Mouse (Mus musculus): Measurements from ENCODE around the gene Slc15a3. TPM values are rescaled to one million over a fixed set of nuclear protein-coding genes. Genes with fewer than 3 reads are reported as not detected.

Gene Slc15a3
- polyA plus RNA-seq, 1 experiment from 2014 or later = 4.4 TPM

GRCm38 (mm10) chr19:10809428-10810175, 29.9 kb upstream of the Slc15a3 start:
- no peak overlapping the region for H3K9ac ChIP-seq (replicated peaks)
- H3K4me2 ChIP-seq (ENCODE audit: low read depth, low read length) = no peak overlapping the region
- no peaks in the 10 kb centered on the region for H3K36me3 ChIP-seq (replicated peaks; ENCODE audit: insufficient read depth, low read length)
- H3K27ac ChIP-seq (ENCODE audit: low read depth) = no peak overlapping the region
- ATAC-seq = no peak
- no peaks in the 10 kb centered on the region for H3K9me3 ChIP-seq (ENCODE audit: low read length)
- TF ChIP-seq CTCF (IDR thresholded peaks at IDR 0.05; ENCODE audit: low read depth) = no peak
- no peak for TF ChIP-seq EP300 (IDR thresholded peaks at IDR 0.05; ENCODE audit: low read depth)
- no peak overlapping the region for H3K4me3 ChIP-seq (ENCODE audit: low read depth, low read length)
- DNase-seq = no peak
- WGBS (ENCODE audit: insufficient replicate concordance) = 73% methylated on average over 11 of the region's 11 CpGs
- no peaks in the 10 kb centered on the region for H3K27me3 ChIP-seq (ENCODE audit: insufficient read depth, low read length)
- H3K4me1 ChIP-seq (ENCODE audit: insufficient read depth) = no peaks in the 10 kb centered on the region

DNA sequence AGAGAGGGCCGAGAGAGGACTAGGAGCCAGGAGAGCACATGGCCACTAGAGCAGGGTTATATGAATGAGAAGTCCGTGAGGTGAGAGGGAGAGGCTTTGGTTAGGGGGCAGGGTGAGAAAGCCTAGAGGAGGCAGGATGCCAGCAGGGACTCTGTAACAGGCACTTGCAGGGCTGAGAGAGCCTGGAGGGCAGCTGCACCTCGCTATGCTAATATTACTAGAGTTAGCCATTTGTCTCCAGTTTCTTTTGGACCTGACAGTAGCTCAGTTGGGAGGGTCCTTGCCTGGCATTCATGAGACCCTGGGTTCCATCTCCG, 29.4 kb upstream of the Slc15a3 start:
- TF ChIP-seq CTCF (IDR thresholded peaks at IDR 0.05; ENCODE audit: low read depth) (no peak), EP300 (IDR thresholded peaks at IDR 0.05; ENCODE audit: low read depth) (no peak)
- H3K4me1 ChIP-seq (ENCODE audit: insufficient read depth) = no peaks in the 10 kb centered on the region
- H3K27ac ChIP-seq (ENCODE audit: low read depth) = no peak overlapping the region
- no peak overlapping the region for H3K4me2 ChIP-seq (ENCODE audit: low read depth, low read length)
- no peaks in the 10 kb centered on the region for H3K36me3 ChIP-seq (replicated peaks; ENCODE audit: insufficient read depth, low read length)
- ATAC-seq (no peak), DNase-seq (no peak)
- no peaks in the 10 kb centered on the region for H3K27me3 ChIP-seq (ENCODE audit: insufficient read depth, low read length)
- H3K4me3 ChIP-seq (ENCODE audit: low read depth, low read length) = no peak overlapping the region
- WGBS (ENCODE audit: insufficient replicate concordance) = 61% methylated on average over 4 of the region's 4 CpGs
- no peak overlapping the region for H3K9ac ChIP-seq (replicated peaks)
- H3K9me3 ChIP-seq (ENCODE audit: low read length) = no peaks in the 10 kb centered on the region

DNA sequence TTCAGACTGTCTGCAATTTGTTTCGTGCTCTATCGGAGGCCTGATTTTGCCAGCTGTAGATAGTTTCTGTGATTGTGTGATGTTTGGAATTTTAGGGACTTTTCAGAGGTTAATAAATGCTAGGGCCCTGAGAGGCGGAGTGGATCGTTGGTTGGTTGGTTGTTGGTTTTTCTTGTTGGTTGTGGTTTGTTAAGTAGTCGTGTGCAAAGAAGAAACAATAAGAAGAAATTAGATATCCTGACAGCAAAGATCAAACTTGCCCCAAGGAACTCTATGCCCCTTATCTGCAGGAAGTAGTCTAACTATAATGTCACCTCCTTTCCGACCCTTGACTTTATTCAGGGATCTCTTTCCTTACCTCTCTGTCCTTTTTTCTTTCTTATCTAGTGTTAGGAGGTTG, 28.1 kb upstream of the Slc15a3 start:
- Histone ChIP-seq H3K4me3 (ENCODE audit: low read depth, low read length) (no peak overlapping the region), H3K27me3 (ENCODE audit: insufficient read depth, low read length) (no peaks in the 10 kb centered on the region), H3K36me3 (replicated peaks; ENCODE audit: insufficient read depth, low read length) (no peaks in the 10 kb centered on the region), H3K9me3 (ENCODE audit: low read length) (no peaks in the 10 kb centered on the region), H3K9ac (replicated peaks) (no peak overlapping the region), H3K4me2 (ENCODE audit: low read depth, low read length) (no peak overlapping the region), H3K4me1 (ENCODE audit: insufficient read depth) (no peaks in the 10 kb centered on the region), H3K27ac (ENCODE audit: low read depth) (no peak overlapping the region)
- ATAC-seq (no peak), DNase-seq (no peak)
- 52% methylated on average over 6 of the region's 6 CpGs for WGBS (ENCODE audit: insufficient replicate concordance)
- TF ChIP-seq CTCF (IDR thresholded peaks at IDR 0.05; ENCODE audit: low read depth) = no peak
- no peak for TF ChIP-seq EP300 (IDR thresholded peaks at IDR 0.05; ENCODE audit: low read depth)

DNA sequence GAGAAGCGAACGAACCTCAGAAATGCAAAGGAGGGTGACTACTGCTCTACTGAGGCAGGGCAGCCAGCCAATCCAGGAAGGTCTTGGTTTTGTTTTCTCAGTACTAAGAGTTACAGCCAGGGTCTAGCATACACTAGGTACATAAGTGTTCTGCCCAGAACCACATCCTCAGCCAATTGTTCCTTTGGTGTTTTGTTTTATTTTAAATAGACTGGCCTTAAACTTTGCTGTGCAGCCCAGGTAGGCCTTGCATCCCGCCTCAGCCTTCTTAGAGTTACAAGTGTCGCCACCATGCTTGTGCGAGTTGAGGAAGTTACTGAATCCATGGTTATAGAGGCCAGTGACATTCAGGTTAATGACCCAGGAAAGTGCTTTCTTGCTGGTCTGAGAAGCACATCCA, 26.5 kb upstream of the Slc15a3 start:
- Histone ChIP-seq H3K27me3 (ENCODE audit: insufficient read depth, low read length) (no peaks in the 10 kb centered on the region), H3K9ac (replicated peaks) (no peak overlapping the region), H3K4me1 (ENCODE audit: insufficient read depth) (no peaks in the 10 kb centered on the region), H3K36me3 (replicated peaks; ENCODE audit: insufficient read depth, low read length) (no peaks in the 10 kb centered on the region), H3K27ac (ENCODE audit: low read depth) (no peak overlapping the region), H3K9me3 (ENCODE audit: low read length) (no peaks in the 10 kb centered on the region), H3K4me2 (ENCODE audit: low read depth, low read length) (no peak overlapping the region), H3K4me3 (ENCODE audit: low read depth, low read length) (no peak overlapping the region)
- DNase-seq (no peak), ATAC-seq (no peak)
- 82% methylated on average over 5 of the region's 5 CpGs for WGBS (ENCODE audit: insufficient replicate concordance)
- TF ChIP-seq EP300 (IDR thresholded peaks at IDR 0.05; ENCODE audit: low read depth) (no peak), CTCF (IDR thresholded peaks at IDR 0.05; ENCODE audit: low read depth) (no peak)

- 78% methylated on average over 7 of the region's 7 CpGs for WGBS (ENCODE audit: insufficient replicate concordance)
- DNase-seq (no peak), ATAC-seq (no peak)
- Histone ChIP-seq H3K4me3 (ENCODE audit: low read depth, low read length) (no peak overlapping the region), H3K4me1 (ENCODE audit: insufficient read depth) (no peaks in the 10 kb centered on the region), H3K9me3 (ENCODE audit: low read length) (no peaks in the 10 kb centered on the region), H3K4me2 (ENCODE audit: low read depth, low read length) (no peak overlapping the region), H3K27me3 (ENCODE audit: insufficient read depth, low read length) (no peaks in the 10 kb centered on the region), H3K9ac (replicated peaks) (no peak overlapping the region), H3K27ac (ENCODE audit: low read depth) (no peak overlapping the region), H3K36me3 (replicated peaks; ENCODE audit: insufficient read depth, low read length) (no peaks in the 10 kb centered on the region)
- TF ChIP-seq CTCF (IDR thresholded peaks at IDR 0.05; ENCODE audit: low read depth) = no peak
- TF ChIP-seq EP300 (IDR thresholded peaks at IDR 0.05; ENCODE audit: low read depth) = no peak
Observed at GRCm38 (mm10) chr19:10813905-10814304, 25.6 kb upstream of the Slc15a3 start.

GRCm38 (mm10) chr19:10815871-10816270, 23.7 kb upstream of the Slc15a3 start:
- ATAC-seq = no peak
- Histone ChIP-seq H3K4me2 (ENCODE audit: low read depth, low read length) (no peak overlapping the region), H3K27ac (ENCODE audit: low read depth) (no peak overlapping the region), H3K27me3 (ENCODE audit: insufficient read depth, low read length) (no peaks in the 10 kb centered on the region), H3K4me1 (ENCODE audit: insufficient read depth) (no peaks in the 10 kb centered on the region), H3K9ac (replicated peaks) (no peak overlapping the region), H3K36me3 (replicated peaks; ENCODE audit: insufficient read depth, low read length) (no peaks in the 10 kb centered on the region), H3K4me3 (ENCODE audit: low read depth, low read length) (no peak overlapping the region), H3K9me3 (ENCODE audit: low read length) (no peaks in the 10 kb centered on the region)
- DNase-seq = no peak
- TF ChIP-seq EP300 (IDR thresholded peaks at IDR 0.05; ENCODE audit: low read depth) (no peak), CTCF (IDR thresholded peaks at IDR 0.05; ENCODE audit: low read depth) (no peak)
- 72% methylated on average over 6 of the region's 6 CpGs for whole genome bisulfite sequencing (ENCODE audit: insufficient replicate concordance)
